Mouse (Mus musculus) right cerebral cortex, postnatal 14 days (tissue): ENCODE data around the gene Palm2.
A peak's percentile ranks its signal among the peaks of the same experiment; 100 is the strongest.

Experiments used
- DNase-seq: peaks from one replicate; pipeline ENCODE4 v3.0.0; 2022

The Palm2 gene

DNA sequence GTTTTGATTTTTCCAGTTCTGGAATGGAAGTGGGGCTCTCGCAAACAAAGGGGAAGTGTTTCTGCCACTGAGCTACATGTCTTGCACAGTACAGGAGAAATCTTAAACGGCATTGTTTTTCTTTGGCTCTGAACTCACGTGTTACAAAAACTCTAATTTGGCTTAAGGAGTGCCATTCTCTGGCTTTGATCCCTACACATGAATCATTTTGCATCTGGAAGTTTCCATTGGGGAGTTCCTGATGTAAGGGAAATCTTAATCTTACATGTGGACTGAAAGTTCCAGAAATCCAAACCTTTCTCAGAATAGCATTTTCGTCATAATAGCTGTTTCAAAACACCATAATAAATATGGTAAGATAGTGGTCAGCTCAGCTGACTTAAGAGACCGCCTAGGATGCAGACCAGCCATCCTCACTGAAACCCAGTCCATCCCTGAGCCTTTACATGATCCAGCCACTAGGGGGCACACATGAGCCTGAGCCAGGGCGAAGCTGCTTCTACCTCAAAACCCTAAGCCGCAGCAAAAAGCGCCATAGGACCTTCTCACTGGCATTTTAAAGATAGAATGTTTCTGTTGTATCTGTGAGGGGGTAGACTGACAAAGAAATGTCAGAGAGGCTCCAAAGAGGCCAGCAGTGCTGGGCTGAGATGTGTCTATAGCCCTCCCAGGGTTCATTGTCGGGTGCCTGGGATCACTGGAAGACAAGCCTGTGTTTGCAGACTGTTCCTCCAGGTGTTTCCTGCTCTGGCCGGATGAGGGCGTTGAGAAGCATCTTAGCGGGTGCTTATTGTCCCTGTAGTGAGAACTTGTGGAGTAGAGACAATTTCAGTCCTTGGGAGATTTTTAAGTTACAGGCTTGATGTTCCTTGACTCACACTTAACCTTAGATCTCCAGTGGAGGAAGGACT, 239.2 kb downstream of the Palm2 start:
- DNase-seq: peak; percentile 89

DNA sequence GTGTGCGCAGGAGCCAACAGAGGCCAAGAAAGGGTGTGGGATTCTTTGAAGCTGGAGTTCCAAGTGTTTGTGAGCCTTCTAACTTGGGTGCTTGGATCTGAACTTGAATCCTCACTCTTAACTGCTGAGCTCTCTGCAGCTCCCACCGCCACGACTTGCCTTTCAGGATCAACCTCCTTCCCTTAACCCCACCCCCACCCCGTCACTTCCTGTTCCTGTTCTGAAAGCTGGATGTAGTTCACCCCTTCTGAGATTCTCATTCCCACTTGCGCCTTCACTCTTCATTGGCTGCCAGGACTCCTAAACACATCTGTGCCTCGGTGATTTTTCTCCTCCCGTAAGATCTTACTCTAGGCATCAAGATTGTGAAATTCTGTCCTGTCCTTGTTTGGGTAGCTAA, 240.3 kb downstream of the Palm2 start:
- no peak for DNase-seq

DNA sequence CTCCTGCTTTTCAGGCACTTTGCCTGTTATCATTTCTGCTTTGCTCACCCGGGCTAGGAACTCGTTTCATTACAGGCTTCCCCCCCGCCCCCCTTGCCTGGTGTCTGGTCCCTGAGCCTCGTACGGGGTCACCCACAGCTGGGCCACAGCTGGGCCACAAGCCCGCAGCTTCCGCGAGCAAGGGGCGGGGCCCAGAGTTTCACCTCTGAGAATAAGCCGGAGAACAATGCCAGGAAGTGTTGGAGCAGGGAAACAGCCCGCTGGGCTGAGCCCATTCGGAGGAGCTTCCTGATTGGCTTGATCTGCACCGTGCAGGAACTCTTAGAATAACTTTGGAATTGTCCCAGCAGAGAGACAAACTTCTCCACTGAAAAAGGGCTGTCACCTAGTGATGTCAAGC, 241.3 kb downstream of the Palm2 start:
- DNase-seq: no peak

DNA sequence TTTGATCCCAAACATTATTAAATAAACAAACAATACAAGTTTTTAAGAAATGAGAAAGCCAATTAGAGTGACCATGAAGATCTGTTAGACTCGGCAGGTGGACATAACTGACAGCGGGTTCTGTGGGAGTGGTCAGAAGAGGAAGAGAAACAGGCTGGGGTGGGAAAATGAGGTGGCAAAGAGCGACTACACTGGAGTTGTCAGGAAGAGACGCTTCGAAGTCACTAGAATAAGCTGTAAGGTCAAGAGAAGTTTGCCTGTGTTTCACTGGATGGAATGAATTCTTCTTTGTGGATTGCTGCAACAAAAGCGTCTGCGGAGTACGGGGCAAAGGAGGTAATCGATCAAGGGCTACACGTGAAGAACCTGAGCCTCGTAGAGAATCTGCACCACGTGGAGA, 243.9 kb downstream of the Palm2 start:
- DNase-seq: no peak

DNA sequence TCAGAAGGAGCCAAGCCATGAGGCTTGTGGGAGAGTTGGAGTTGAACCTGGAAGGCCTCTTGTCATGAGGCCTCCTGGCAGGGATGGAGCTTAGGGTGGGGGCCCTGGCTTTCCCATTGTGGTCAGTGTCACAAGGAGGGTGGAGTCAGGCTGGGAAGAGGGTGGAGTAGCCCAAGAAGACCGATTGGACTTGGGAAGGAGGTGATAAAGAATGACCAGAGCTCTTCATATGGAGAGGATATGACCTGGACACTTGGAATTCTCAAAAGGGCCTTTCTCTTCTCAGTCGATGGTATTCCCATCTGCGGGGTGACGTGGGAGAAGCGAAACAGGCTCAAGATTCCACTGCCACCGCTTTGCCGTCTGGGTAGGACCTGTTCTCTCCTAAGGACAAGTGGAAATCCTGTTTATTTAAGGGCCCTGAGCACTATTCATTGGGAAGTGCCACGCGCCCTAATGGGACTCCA, 245.0 kb downstream of the Palm2 start:
- DNase-seq: no peak

DNA sequence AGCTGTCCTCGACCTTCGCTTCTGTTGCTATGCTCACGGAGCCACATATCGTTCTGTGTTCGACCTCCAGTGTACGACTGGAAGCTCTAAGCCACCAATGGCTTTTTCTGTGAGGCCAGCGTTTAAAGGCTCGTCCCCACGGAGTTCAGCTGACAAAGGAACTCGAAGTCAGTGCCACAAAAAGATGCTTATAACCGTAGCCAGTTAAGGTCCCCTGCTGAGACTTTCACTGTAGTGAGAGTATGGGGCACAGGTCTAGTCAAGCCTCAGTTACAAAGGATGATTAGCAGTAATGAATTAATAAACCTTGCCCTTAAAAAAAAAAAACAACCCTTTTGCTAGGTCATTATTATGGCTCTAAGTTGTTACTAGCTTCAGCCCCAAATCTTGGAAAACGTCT, 246.1 kb downstream of the Palm2 start:
- no peak for DNase-seq

DNA sequence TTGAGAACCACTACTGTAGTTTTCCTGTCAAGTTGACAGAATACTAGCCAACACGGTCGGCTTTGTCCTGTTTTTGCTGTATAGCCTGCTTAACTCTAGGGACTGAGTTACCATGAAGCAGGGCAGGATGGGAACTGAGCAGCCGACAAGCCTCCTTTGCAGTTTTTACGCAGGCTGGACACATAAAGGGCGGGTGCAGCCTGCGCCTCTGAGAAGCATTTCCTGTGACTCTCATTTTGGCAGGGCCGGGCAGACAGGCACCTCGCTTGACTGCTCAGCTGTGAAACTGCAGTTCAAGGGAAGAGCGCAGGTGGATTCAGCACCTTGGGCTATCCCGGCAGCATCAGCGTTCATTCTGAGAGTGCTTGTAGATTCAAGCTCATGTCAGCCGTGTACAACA, 247.5 kb downstream of the Palm2 start:
- no peak for DNase-seq

DNA sequence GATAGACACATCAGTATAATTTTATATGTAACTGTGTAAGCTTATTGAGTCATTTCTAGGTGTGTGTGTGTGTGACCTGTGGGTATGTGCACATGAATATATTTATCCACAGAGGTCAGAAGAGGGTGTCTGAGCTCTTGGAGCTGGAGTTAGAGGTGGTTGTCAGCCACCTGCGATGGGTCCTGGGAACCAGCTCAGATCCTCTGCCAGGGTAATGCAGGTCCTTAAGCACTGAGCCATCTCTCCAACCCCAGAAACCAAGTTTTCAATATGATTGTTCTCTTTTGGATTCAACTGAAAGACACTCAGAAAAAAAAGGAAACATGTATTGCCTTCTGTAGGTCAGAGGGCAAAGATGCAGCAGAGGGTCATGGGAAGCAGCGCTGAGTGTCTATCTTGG, 248.3 kb downstream of the Palm2 start:
- no peak for DNase-seq

DNA sequence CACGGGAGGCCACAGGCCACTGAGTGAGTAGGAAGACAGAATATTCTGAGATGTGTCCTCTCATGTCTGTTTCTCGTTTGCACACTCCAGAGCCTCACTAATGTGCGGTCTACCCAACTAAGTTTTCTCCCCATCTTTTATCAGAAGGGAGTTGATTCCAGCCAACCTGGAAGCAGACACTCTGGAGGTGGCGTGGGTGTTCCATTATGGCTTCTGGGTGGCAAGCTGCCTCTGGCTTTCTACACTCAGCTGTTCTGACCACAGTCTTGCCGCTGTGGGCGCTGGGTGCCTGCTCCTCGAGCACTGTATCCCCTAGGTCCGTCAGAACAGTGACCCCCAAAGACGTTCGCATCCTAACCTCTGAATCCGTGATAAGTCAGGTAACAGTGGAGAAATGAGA, 248.9 kb downstream of the Palm2 start:
- DNase-seq: no peak

DNA sequence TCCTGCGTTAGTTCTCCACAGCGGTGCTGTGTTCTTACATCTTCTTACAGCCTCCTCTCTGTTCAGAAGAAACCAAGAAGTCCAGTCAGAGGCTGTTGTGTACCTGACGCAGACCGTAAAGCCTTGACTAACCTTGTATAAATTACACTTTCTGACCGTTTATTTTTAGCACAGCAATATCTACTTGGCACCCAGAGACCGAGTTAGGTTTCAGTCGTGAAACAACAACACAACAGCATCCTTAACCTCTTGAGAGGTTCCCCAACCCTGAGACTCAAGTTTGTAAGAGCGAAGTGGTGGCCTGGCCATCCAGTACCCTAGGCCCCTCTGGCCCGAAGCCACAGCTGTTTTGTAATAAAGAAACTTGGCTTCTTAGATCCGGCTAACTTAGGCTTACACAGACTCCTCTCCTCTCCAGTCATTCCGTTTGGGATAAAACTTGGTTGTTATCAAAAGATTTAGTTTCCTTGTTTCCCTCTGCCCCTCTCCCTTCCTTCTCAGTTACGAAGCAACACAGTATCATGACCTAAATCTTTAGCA, 250.7 kb downstream of the Palm2 start:
- DNase-seq: no peak

DNA sequence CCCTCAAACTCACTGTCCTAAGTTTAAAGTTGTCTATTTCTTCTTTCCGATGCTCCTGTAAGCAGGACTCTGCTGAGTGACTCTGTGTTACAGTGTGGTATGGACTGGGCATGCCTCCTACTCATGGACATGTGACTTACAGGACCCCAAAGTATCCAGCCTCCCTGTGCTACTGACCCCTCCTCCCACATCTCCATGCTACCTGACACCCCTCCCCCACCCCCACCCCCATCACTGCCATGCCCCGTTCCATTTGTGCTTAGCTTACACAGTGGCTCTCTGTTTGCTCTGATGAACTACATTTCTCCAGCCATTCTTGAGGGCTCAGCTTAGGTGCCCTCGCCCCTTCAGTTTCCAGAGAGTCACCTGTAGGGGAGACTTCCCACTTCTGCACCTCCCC, 252.7 kb downstream of the Palm2 start:
- DNase-seq: no peak

DNA sequence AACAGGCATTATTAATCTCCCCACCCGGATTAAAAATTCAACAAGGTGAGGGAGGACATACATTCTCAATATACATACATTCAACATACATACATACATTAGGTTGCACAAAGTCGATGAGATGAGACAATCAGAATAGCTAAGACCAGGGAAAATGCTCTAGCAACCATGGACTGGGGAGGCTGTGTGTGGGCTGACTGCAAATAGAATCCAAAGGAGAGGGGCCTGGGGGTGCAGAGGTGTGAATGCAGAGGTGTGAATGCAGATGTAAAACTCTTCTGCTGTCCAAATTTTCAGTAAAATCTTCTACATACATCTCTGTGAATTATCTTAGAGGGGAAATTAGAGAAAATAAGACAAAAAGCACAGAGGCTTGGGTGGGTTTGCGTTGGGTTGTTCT, 253.5 kb downstream of the Palm2 start:
- DNase-seq: no peak

DNA sequence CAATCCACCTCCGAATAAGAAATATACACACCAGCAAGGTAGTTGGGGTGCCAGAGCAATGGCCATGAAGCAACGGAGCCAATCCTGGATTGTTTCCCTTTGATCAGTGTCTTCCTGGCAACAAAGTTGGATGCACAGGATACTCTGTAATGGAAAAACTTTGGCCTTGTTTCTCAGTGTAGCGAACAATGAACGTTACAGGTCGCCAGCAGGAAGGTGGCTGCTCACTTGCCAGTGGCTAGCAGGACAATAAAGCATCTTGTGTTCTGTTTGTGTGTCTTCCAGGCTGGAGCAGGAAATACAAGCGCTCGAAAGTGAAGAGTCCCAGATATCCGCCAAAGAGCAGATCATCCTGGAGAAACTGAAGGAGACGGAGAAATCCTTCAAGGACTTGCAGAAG, 254.1 kb downstream of the Palm2 start:
- no peak for DNase-seq

DNA sequence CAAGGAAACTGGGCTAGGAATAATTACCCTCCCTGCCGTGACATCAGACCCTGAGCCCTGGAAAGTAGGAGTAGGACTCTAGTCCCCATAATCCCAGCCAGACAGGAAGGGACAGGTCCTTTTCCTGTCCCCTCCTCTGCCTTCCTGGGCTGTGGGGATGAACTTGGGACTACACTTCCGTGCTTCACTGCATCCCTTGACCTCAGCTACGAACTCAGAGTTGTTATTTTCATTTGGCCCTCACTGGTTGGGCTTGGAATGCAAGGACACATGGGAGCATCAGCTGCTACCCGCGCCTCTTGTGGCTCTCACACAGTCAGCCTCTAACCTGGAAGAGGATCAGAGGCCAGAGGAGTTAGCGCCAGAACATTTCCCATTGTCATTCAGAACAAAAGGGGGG, 256.0 kb downstream of the Palm2 start:
- no peak for DNase-seq

DNA sequence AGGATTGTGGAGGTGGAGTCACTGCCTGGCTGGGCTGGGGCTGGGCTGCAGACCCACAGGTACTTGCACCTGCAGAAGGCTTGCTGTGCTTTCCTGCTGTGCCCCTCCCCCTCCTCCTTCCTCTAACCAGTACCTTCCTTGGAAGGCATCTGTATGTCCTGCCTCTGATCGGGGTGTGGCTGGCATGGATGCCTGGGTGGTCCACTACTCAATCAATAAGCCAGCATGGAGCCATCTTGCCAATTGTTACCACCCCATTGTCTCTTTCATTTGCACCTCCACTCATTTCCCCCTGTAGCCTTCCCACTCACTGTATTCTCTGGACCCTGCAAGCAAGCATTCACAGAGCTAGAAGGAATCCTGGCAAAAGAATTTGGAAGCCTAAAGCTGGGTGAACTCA, 256.8 kb downstream of the Palm2 start:
- DNase-seq: no peak

DNA sequence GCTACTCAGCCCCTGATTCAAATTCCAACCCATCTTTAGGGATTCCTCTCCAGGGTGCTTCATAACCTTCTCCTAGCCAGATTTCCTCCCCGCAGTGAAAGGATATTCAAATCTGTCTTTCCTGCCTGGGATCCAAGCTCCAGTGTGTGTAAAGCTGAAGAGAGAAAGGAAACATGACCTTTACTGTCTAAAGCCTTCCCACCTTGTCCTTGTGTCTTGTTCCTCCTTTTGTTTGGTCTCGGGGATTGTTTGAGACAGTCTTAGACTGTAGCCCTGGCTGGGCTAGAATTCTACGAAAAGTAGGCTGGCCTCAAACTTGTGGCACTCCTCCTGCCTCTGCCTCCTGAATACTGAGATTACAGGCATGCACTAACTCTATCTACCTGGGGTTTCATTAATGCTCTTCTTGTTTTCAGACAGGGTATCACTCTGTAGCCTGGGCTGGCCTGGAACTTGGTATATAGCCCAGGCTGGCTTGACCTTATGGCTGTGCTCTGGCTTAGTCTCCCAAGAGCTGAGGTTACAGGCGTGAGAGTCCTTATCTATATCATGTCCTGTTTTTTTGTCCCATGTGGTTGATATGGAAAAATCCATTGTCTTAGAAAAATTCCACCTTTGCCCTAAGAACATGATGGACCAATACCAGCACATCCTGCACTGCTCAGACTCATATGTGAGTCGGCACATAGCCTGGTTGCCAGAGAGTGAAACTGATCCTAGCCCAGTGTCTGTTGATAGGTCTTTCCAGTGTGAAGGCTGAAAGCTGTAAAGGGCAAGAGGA, 260.5 kb downstream of the Palm2 start:
- DNase-seq: no peak

DNA sequence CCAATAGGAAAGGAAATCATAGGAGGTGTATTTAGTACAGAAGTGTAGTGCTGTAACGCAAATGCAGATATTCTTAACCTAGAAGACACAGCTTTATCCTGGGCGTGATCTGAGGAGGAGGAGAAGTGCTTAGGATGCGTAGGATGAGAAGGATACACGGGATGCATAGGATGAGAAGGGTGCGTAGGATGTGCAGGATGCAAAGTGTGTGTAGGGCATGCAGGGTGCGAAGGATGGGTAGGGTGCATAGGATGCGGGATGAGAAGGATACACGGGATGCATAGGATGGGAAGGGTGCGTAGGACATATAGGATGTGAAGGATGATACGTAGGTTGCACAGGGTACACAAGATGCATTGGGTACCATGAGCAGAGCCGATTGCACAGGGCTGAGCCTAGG, 262.9 kb downstream of the Palm2 start:
- no peak for DNase-seq

DNA sequence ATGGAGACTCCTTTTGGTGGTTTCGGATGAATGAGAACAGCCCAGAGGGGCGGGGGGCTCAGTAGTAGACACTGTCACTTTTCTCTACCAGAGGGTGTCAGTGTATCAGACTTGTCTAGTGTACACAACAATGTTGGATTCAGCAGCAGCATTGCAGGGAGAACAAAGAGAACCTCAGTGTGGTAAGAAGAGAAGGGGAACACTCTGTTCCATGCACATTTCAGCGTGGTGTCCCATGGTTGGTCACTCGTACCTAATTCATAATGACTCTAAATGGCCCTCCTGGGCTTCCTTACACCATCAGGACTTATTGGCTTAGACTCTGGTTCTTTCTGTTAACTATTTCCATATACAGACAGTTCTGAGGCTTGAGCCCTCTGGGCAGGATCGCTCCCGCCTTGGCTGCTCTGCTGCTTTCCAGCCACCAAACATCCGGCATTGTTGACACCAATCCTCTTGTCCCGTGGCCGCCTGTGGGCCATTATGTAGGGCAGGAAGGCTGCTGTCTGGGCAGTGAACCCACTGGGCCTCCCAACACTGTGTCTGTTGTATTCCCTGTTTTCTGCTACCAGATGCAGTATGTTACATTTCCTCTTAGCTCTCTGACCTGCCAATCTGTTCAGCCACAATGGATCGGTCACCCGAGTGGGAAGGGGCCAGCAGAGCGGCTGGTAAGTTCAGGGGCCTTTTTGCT, 264.0 kb downstream of the Palm2 start:
- no peak for DNase-seq

DNA sequence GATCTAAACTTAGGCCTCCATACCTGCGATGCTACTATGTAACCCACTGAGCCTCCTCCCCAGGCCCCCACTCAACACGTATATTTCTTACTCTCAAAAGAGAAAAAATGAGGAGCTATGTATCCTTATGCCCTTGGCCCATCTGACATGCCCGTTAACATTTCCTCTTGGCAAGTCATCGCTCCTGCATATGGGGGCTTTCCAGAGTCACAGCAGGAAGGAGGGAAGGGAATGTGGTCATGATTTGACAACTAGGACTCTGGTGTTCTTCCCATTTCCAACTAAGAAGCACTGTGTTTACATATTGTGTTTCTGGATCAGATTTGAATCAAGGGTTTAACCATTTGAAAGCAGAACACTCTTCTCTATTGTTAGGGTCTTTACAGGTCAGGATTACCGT, 267.5 kb downstream of the Palm2 start:
- no peak for DNase-seq

DNA sequence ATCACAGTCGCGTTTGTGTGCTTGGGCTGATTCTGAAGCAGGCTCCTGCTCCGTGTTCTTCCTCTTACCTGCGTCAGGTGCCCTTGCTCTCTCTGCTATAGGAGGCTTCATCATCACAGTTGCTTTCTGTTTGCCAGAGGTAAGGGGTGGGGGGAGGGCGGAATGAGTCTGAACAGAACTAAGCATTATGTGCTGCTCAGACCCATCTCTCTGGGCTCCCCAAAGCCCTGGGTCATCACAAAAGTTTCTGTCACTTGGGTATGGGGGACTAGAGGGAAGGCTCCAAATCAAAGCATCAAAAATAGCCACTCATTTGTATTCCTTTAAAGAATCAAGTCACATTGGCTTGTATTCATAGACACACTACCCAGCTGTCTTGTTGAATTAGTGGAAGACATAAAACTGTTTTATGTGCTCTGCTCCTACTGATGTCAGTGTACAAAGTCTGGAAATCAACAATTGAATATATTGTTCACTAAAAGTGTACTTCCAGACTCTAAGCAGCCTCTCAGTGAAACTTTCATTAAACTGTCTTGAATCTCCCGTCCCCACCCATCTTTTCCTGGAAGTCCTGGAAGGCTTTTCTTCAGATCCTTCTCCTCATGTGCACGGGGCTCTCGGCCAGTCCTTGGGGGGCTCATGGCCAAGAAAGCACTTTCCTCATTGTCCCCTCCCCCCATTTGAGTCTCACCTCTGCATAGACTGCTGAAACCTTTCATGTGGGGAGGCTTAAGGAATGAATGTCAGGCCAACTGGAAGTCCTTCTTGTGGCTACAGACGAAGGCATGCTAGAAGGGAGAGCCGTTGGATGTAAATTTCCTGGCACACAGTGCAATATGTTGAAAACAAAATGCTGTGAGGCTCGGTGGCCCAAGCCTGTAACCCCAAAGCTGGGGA, 269.8 kb downstream of the Palm2 start:
- DNase-seq: no peak

DNA sequence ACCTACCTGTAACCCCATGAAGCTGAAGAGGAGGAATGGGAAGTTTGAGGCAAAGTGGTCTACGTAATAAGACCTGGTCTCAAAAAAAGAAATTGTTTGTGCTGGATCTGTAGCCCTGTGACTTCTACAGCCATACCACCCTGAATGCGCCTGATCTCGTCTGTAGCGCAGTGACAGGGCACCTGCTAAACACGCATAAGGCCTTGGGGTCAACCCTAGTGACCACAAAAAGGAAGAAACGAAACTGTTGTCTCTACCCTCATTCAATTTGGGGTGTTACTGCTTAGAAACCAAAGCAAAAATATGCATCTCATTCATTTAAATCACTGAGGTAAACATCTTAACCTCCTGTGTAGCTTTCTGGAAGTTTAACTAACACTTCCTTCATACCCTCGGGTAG, 270.5 kb downstream of the Palm2 start:
- no peak for DNase-seq

DNA sequence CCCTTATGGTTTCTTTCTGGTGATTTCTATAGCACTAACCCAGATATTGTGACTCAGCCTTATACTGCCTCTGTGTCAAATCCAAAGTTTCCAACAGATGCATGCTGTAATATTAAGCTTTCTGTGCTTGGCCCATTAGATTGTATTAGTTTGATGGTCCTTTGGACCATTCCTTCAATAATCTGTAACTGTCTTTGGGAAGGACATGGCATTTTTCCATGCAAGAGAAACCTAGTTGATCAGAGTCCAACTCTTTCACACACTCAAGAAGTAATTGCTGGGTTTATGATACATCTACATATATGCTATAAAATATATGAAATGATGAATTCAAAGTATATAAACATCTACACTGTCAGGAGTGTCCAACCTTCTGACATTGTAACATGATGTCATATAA, 281.8 kb downstream of the Palm2 start:
- no peak for DNase-seq
